Mouse (Mus musculus): ENCODE measurements around the gene Krt28. TPM values are rescaled to one million over a fixed set of nuclear protein-coding genes. Genes with fewer than 3 reads are reported as not detected.

Krt28 gene
- not detected in 2 replicates for polyA plus RNA-seq (2011; ENCODE audit: insufficient read depth, insufficient read length, low replicate concordance, missing spikeins)

- H3K4me1 ChIP-seq (ENCODE audit: control insufficient read depth, insufficient read depth, low read length), result no peaks in the 10 kb centered on the region
- no peak within 1 kb of the TSS for H3K4me3 ChIP-seq (replicated peaks; ENCODE audit: control insufficient read depth, low read depth, low read length)
- H3K27ac ChIP-seq (ENCODE audit: control insufficient read depth, insufficient read depth, low read depth, low read length, poor library complexity), result no peak within 1 kb of the TSS
- 73% methylated on average over 13 of the region's 13 CpGs for WGBS
- TF ChIP-seq POLR2A (IDR thresholded peaks at IDR 0.05; ENCODE audit: borderline replicate concordance, control insufficient read depth, low read depth, low read length) (no peak), CTCF (IDR thresholded peaks at IDR 0.05; ENCODE audit: control insufficient read depth, insufficient read depth, low read length) (no peak)
Measured at GRCm38 (mm10) chr11:99374803-99375202, at the start of gene Krt28. Krt28 (minus strand) TSS chr11:99374903.

DNA sequence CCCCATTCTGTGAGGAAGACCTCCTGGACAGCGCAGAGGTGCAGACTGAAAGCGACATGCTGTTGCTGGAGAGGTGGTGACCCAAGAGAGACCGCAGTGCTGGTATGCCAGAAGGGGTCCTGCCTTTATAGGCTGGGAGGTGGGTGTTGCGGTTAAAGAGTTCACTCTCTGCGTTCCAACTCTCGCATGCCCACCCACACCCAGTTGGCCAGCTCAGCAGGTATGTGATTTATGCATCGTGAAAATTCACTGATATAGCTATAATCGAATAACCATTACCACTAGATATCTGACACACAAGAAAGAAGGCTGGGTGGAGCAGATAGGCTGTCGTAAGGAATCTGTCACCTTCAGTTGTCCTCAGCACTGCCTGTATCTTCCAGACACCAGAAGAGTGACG, 47.5 kb upstream of the Krt28 start, which contains the start of gene Krt12:
Gene Krt12 (minus strand): TSS at position 101 of the 400 bp plus-strand sequence.
- H3K27ac ChIP-seq (ENCODE audit: control insufficient read depth, insufficient read depth, low read depth, low read length, poor library complexity), result no peak within 1 kb of the TSS
- WGBS, result 83% methylated on average over 10 of the region's 10 CpGs
- H3K4me1 ChIP-seq (ENCODE audit: control insufficient read depth, insufficient read depth, low read length), result no peaks in the 10 kb centered on the region
- H3K4me3 ChIP-seq (replicated peaks; ENCODE audit: control insufficient read depth, low read depth, low read length), result no peak within 1 kb of the TSS
- TF ChIP-seq CTCF (IDR thresholded peaks at IDR 0.05; ENCODE audit: control insufficient read depth, insufficient read depth, low read length) (no peak), POLR2A (IDR thresholded peaks at IDR 0.05; ENCODE audit: borderline replicate concordance, control insufficient read depth, low read depth, low read length) (no peak)

GRCm38 (mm10) chr11:99420586-99420985, 45.9 kb upstream of the Krt28 start:
- 34% methylated on average over 10 of the region's 10 CpGs for WGBS
- Histone ChIP-seq H3K27ac (ENCODE audit: control insufficient read depth, insufficient read depth, low read depth, low read length, poor library complexity) (no peak overlapping the region), H3K4me3 (replicated peaks; ENCODE audit: control insufficient read depth, low read depth, low read length) (no peak overlapping the region), H3K4me1 (ENCODE audit: control insufficient read depth, insufficient read depth, low read length) (no peaks in the 10 kb centered on the region)
- no peak for TF ChIP-seq CTCF (IDR thresholded peaks at IDR 0.05; ENCODE audit: control insufficient read depth, insufficient read depth, low read length)
- TF ChIP-seq POLR2A (IDR thresholded peaks at IDR 0.05; ENCODE audit: borderline replicate concordance, control insufficient read depth, low read depth, low read length), result no peak

GRCm38 (mm10) chr11:99417819-99418218, 43.1 kb upstream of the Krt28 start:
- no peak overlapping the region for H3K4me3 ChIP-seq (replicated peaks; ENCODE audit: control insufficient read depth, low read depth, low read length)
- 64% methylated on average over 16 of the region's 16 CpGs for WGBS
- H3K4me1 ChIP-seq (ENCODE audit: control insufficient read depth, insufficient read depth, low read length), result no peaks in the 10 kb centered on the region
- no peak for TF ChIP-seq POLR2A (IDR thresholded peaks at IDR 0.05; ENCODE audit: borderline replicate concordance, control insufficient read depth, low read depth, low read length)
- TF ChIP-seq CTCF (IDR thresholded peaks at IDR 0.05; ENCODE audit: control insufficient read depth, insufficient read depth, low read length), result no peak
- H3K27ac ChIP-seq (ENCODE audit: control insufficient read depth, insufficient read depth, low read depth, low read length, poor library complexity), result no peak overlapping the region

- no peaks in the 10 kb centered on the region for H3K4me1 ChIP-seq (ENCODE audit: control insufficient read depth, insufficient read depth, low read length)
- no peak overlapping the region for H3K4me3 ChIP-seq (replicated peaks; ENCODE audit: control insufficient read depth, low read depth, low read length)
- no peak overlapping the region for H3K27ac ChIP-seq (ENCODE audit: control insufficient read depth, insufficient read depth, low read depth, low read length, poor library complexity)
- TF ChIP-seq POLR2A (IDR thresholded peaks at IDR 0.05; ENCODE audit: borderline replicate concordance, control insufficient read depth, low read depth, low read length) (no peak), CTCF (IDR thresholded peaks at IDR 0.05; ENCODE audit: control insufficient read depth, insufficient read depth, low read length) (no peak)
- 81% methylated on average over 13 of the region's 13 CpGs for WGBS
Measured at GRCm38 (mm10) chr11:99416902-99417301, 42.2 kb upstream of the Krt28 start.

DNA sequence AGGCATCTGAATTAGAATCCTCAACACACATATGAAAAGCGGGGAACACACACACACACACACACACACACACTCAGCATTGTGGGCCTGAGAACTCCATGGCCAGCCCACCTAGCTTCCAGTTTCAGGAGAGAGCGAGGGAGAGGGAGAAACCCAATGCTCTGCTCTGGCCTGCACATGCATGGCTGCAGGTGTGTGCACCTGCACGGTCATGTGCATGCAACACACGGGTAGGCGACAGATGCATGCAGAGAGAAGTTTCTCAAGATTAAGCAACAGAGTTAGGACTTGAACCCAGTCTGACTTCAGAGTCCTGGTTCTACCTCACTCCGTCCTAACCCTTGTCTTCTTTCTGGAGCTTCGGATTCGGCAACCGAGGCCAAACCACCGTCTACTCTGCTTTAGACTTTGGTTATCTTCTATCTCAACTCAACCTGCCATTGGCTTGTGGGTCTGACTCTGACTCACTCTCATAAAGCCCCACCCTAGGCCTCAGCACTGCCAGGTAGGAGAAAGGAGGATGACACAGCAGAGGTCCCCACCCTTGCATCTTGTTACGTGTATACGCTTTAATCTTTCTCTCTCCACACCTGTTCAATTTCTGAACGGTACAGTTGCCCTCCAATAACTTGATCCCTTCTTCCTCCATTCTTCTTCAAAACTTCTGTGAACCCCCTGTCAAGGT, 39.9 kb upstream of the Krt28 start:
- TF ChIP-seq CTCF (IDR thresholded peaks at IDR 0.05; ENCODE audit: control insufficient read depth, insufficient read depth, low read length) (no peak), POLR2A (IDR thresholded peaks at IDR 0.05; ENCODE audit: borderline replicate concordance, control insufficient read depth, low read depth, low read length) (no peak)
- no peaks in the 10 kb centered on the region for H3K4me1 ChIP-seq (ENCODE audit: control insufficient read depth, insufficient read depth, low read length)
- no peak overlapping the region for H3K27ac ChIP-seq (ENCODE audit: control insufficient read depth, insufficient read depth, low read depth, low read length, poor library complexity)
- 80% methylated on average over 13 of the region's 13 CpGs for WGBS
- no peak overlapping the region for H3K4me3 ChIP-seq (replicated peaks; ENCODE audit: control insufficient read depth, low read depth, low read length)

DNA sequence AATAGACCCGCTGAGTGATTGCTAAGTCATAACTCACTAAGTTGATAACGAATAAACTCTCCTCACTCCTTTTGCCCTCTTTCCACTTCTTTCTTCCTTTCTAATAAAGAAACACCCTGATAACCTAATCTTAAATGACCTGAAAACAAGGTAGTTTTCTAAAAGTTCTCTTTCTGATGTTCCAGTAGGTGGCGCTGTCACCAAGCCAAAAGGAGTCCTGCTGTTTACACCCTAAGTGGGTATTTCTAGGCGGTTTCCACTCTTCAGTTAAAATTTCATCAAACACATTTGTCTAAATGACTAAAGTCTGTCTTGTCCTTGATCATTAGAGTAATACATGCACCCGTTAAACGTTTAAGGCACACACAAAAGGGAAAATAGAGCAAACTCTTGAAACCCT, 38.5 kb upstream of the Krt28 start:
- Histone ChIP-seq H3K4me1 (ENCODE audit: control insufficient read depth, insufficient read depth, low read length) (no peaks in the 10 kb centered on the region), H3K27ac (ENCODE audit: control insufficient read depth, insufficient read depth, low read depth, low read length, poor library complexity) (no peak overlapping the region), H3K4me3 (replicated peaks; ENCODE audit: control insufficient read depth, low read depth, low read length) (no peak overlapping the region)
- TF ChIP-seq CTCF (IDR thresholded peaks at IDR 0.05; ENCODE audit: control insufficient read depth, insufficient read depth, low read length), result no peak
- 22% methylated on average over 6 of the region's 6 CpGs for WGBS

DNA sequence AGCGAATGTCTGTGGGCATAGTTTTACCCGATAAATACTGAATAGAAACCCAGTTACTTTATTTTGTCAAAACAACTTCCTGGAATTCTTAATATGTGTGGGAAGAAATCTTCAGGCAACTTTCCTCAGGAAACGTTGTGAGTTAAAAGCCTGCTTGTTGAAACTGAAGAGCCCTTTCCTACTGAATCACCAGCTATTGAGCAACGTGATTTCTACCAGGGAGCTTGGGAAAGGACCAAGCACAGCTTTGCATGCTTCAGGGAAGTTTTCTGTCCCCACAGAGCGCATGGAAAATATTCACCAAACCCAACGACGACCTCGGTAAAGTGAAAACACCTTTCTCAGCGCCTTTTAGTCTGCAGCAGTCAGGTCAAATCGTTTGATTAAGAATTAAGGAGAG, 31.5 kb upstream of the Krt28 start:
- 66% methylated on average over 10 of the region's 10 CpGs for WGBS
- Histone ChIP-seq H3K27ac (ENCODE audit: control insufficient read depth, insufficient read depth, low read depth, low read length, poor library complexity) (no peak overlapping the region), H3K4me3 (replicated peaks; ENCODE audit: control insufficient read depth, low read depth, low read length) (no peak overlapping the region), H3K4me1 (ENCODE audit: control insufficient read depth, insufficient read depth, low read length) (no peaks in the 10 kb centered on the region)
- TF ChIP-seq CTCF (IDR thresholded peaks at IDR 0.05; ENCODE audit: control insufficient read depth, insufficient read depth, low read length) (no peak), POLR2A (IDR thresholded peaks at IDR 0.05; ENCODE audit: borderline replicate concordance, control insufficient read depth, low read depth, low read length) (no peak)
